Mouse (Mus musculus): Measurements from ENCODE around the gene Cux1.
A peak's percentile ranks its signal among the peaks of the same experiment; 100 is the strongest.

Cux1 gene

GRCm38 (mm10) chr5:136428498-136429060 lies 138.7 kb downstream of the Cux1 start:
- no peak for DNase-seq (ENCODE audit: low spot score in 2 of 2)

GRCm38 (mm10) chr5:136427772-136428497 lies 139.4 kb downstream of the Cux1 start:
- DNase-seq (ENCODE audit: low spot score in 2 of 2), result no peak

- DNase-seq (ENCODE audit: low spot score in 2 of 2), result no peak
These were observed 140.0 kb downstream of the Cux1 start for GRCm38 (mm10) chr5:136427121-136427771.

- DNase-seq (ENCODE audit: low spot score in 2 of 2), result no peak
These were observed 144.3 kb downstream of the Cux1 start for GRCm38 (mm10) chr5:136422948-136423347.

- peak in 1 of 2 experiments; percentile 26 for DNase-seq (ENCODE audit: low spot score in 2 of 2)
These were observed 145.4 kb downstream of the Cux1 start for GRCm38 (mm10) chr5:136421885-136422284.

GRCm38 (mm10) chr5:136421316-136421715 lies 146.0 kb downstream of the Cux1 start:
- DNase-seq (ENCODE audit: low spot score in 2 of 2), result no peak

GRCm38 (mm10) chr5:136420342-136420741 lies 146.9 kb downstream of the Cux1 start:
- no peak for DNase-seq (ENCODE audit: low spot score in 2 of 2)

GRCm38 (mm10) chr5:136417891-136418290 lies 149.4 kb downstream of the Cux1 start:
- no peak for DNase-seq (ENCODE audit: low spot score in 2 of 2)

GRCm38 (mm10) chr5:136414479-136414878 lies 152.8 kb downstream of the Cux1 start:
- DNase-seq (ENCODE audit: low spot score in 2 of 2), result no peak

GRCm38 (mm10) chr5:136410681-136411181 lies 156.6 kb downstream of the Cux1 start:
- DNase-seq (ENCODE audit: low spot score in 2 of 2), result no peak

- no peak for DNase-seq (ENCODE audit: low spot score in 2 of 2)
These were observed 160.9 kb downstream of the Cux1 start for GRCm38 (mm10) chr5:136406357-136406756.

GRCm38 (mm10) chr5:136403565-136403961 lies 163.7 kb downstream of the Cux1 start:
- DNase-seq (ENCODE audit: low spot score in 2 of 2), result peak in 1 of 2 experiments; percentile 48

GRCm38 (mm10) chr5:136402622-136403564 lies 164.4 kb downstream of the Cux1 start:
- DNase-seq (ENCODE audit: low spot score in 2 of 2), result no peak

GRCm38 (mm10) chr5:136398706-136399105 lies 168.6 kb downstream of the Cux1 start:
- no peak for DNase-seq (ENCODE audit: low spot score in 2 of 2)

GRCm38 (mm10) chr5:136396699-136397098 lies 170.6 kb downstream of the Cux1 start:
- DNase-seq (ENCODE audit: low spot score in 2 of 2), result no peak

GRCm38 (mm10) chr5:136396256-136396655 lies 171.0 kb downstream of the Cux1 start:
- no peak for DNase-seq (ENCODE audit: low spot score in 2 of 2)

GRCm38 (mm10) chr5:136395600-136396195 lies 171.6 kb downstream of the Cux1 start:
- no peak for DNase-seq (ENCODE audit: low spot score in 2 of 2)

- DNase-seq (ENCODE audit: low spot score in 2 of 2), result no peak
These were observed 172.6 kb downstream of the Cux1 start for GRCm38 (mm10) chr5:136394517-136395212.

GRCm38 (mm10) chr5:136393621-136394020 lies 173.7 kb downstream of the Cux1 start:
- no peak for DNase-seq (ENCODE audit: low spot score in 2 of 2)

GRCm38 (mm10) chr5:136386757-136387156 lies 180.5 kb downstream of the Cux1 start:
- no peak for DNase-seq (ENCODE audit: low spot score in 2 of 2)

- DNase-seq (ENCODE audit: low spot score in 2 of 2), result no peak
These were observed 182.1 kb downstream of the Cux1 start for GRCm38 (mm10) chr5:136385161-136385560.

Measured in urinary bladder, postnatal 36 days (tissue).